Mouse (Mus musculus) G1E (cell line): ENCODE measurements at regions not wholly inside any gene's neighbourhood (a gene's known extent, or its start where the extent isn't known, plus 50 kb on each side); places are given as distances from the start of the nearest gene placed in this dataset.

ENCODE experiments used
- CTCF ChIP-seq: IDR thresholded peaks from 2 replicates; pipeline ENCODE4 v1.5.1; 2012; ENCODE audit warnings: low read depth, low read length, inconsistent platforms, mixed read lengths
- GATA1 ChIP-seq: IDR thresholded peaks from 2 replicates; pipeline ENCODE4 v1.6.1; 2012; ENCODE audit warnings: borderline replicate concordance, low read length, inconsistent platforms, mixed read lengths
- POLR2AphosphoS5 ChIP-seq: IDR thresholded peaks from 2 replicates; pipeline ENCODE4 v1.6.1; 2012; ENCODE audit warnings: low read depth, low read length, inconsistent platforms; ENCODE audit not compliant: insufficient replicate concordance
- TAL1 ChIP-seq: conservative IDR thresholded peaks from 2 replicates; pipeline ENCODE4 v1.6.1; 2012; ENCODE audit warnings: low read depth, low read length, inconsistent platforms, mixed read lengths

GRCm38 (mm10) chr8:109155489-109155888 is 338.3 kb upstream of the Pmfbp1 start:
- TF ChIP-seq CTCF (no peak), GATA1 (no peak), POLR2AphosphoS5 (no peak), TAL1 (no peak)
